Mouse (Mus musculus) left cerebral cortex, adult 11 months (tissue): ENCODE results near the gene Hspbp1.

Source experiments
- DNase-seq: peaks from one replicate; pipeline ENCODE4 v3.0.0; 2022; ENCODE audit warnings: low spot score

The Hspbp1 gene

GRCm38 (mm10) chr7:4630198-4630597, 54.7 kb downstream of the Hspbp1 start:
- DNase-seq, result no peak

GRCm38 (mm10) chr7:4629586-4629985, 55.3 kb downstream of the Hspbp1 start:
- no peak for DNase-seq

- no peak for DNase-seq
Measured at GRCm38 (mm10) chr7:4625928-4626327, 58.9 kb downstream of the Hspbp1 start.

GRCm38 (mm10) chr7:4624343-4624742, 60.5 kb downstream of the Hspbp1 start:
- DNase-seq, result no peak

GRCm38 (mm10) chr7:4623544-4624189, 61.2 kb downstream of the Hspbp1 start:
- DNase-seq, result no peak

- no peak for DNase-seq
Measured at GRCm38 (mm10) chr7:4619979-4620378, 64.9 kb downstream of the Hspbp1 start.

- no peak for DNase-seq
Measured at GRCm38 (mm10) chr7:4613740-4614403, 71.0 kb downstream of the Hspbp1 start.

GRCm38 (mm10) chr7:4612956-4613355, 71.9 kb downstream of the Hspbp1 start:
- DNase-seq, result no peak

- no peak for DNase-seq
Measured at GRCm38 (mm10) chr7:4612386-4612785, 72.5 kb downstream of the Hspbp1 start.

- no peak for DNase-seq
Measured at GRCm38 (mm10) chr7:4611921-4612341, 72.9 kb downstream of the Hspbp1 start.

GRCm38 (mm10) chr7:4611511-4611910, 73.4 kb downstream of the Hspbp1 start:
- DNase-seq, result no peak
